Mouse (Mus musculus): ENCODE measurements around the gene Traf3.

DNA sequence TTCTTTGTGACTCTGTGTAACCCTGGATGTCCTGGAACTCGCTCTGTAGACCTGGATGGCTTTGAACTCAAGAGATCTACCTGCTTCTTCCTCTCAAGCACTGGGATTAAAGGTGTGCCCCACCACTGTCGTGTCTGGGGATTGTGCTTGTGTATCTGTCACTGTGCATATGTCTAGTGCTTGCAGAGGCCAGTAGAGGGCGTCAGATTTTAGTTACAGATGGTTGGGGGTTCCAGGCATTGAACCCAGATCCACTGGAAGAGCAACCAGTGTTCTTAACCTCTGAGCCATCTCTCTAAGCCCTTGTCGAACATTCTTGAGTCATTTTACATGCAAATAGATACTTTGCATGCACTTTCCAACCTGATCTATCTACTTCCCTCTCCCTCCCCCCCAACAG lies 12.6 kb downstream of the Traf3 start:
- TF ChIP-seq CTCF (IDR thresholded peaks at IDR 0.05) (no peak), EP300 (IDR thresholded peaks at IDR 0.05; ENCODE audit: insufficient read depth, low read depth, low read length) (no peak)
